Mouse (Mus musculus) heart, postnatal 36 days (tissue): Measurements from ENCODE around the gene Ly9. TPM values are rescaled to one million over a fixed set of nuclear protein-coding genes. Genes with fewer than 3 reads are reported as not detected.

Experiments
- microRNA-seq, 2 experiments: library from miRNA; unstranded; fragments of <30 nt; microRNA quantifications; one replicate each; pipeline ENCODE4 v1.2.0; 2021; ENCODE audit warnings: borderline number of aligned reads in 2 of 2
- total RNA-seq, 2 experiments: library from RNA; stranded (reverse); gene quantifications; 2 replicates each; pipeline ENCODE4 v1.2.3; 2021

Gene Ly9
- total RNA-seq, 2 experiments from 2014 or later: 0.19 to 0.38 TPM

Small RNA genes lying within 50 kb of the gene (microRNA-seq; reads per million reads assigned to microRNA genes)
- gene Mir7683: 0 reads per million in 2 experiments

Other genes starting within 250 kb of the Ly9 start
- gene Klhdc9, start 246.6 kb downstream of the Ly9 start, total RNA-seq: not detected
- gene Nectin4, start 237.3 kb downstream of the Ly9 start, total RNA-seq: under 1 TPM; 0.08 to 0.30 TPM
- gene Arhgap30, start 218.5 kb downstream of the Ly9 start, total RNA-seq: 1 to 10 TPM; 2.7 to 2.9 TPM
- 10 to 100 TPM; 41.0 to 52.1 TPM for gene Usf1, start 196.1 kb downstream of the Ly9 start, total RNA-seq
- 1 to 10 TPM; 1.2 to 1.6 TPM for gene Tstd1, start 188.5 kb downstream of the Ly9 start, total RNA-seq
- gene F11r, start 169.9 kb downstream of the Ly9 start, total RNA-seq: 10 to 100 TPM; 38.7 to 43.2 TPM
- gene Alyref2, start 103.9 kb downstream of the Ly9 start, total RNA-seq: 1 to 10 TPM; 2.1 to 3.3 TPM
- not detected for gene Itln1, start 72.1 kb downstream of the Ly9 start, total RNA-seq
- gene Cd244a, start 48.2 kb downstream of the Ly9 start, total RNA-seq: under 1 TPM; 0.38 to 0.50 TPM
- under 1 TPM; 0.28 to 0.38 TPM for gene Slamf7, start 45.6 kb upstream of the Ly9 start, total RNA-seq
- gene Cd48, start 74.6 kb upstream of the Ly9 start, total RNA-seq: 1 to 10 TPM; 2.4 to 2.7 TPM
- under 1 TPM; 0.57 to 0.58 TPM for gene Slamf1, start 159.7 kb upstream of the Ly9 start, total RNA-seq
- gene Cd84, start 232.3 kb upstream of the Ly9 start, total RNA-seq: 1 to 10 TPM; 3.0 to 3.1 TPM